Mouse (Mus musculus) bone marrow macrophage, adult 2 months (primary cell): ENCODE data around the gene Lemd2.

ENCODE experiments used
- CTCF ChIP-seq: IDR thresholded peaks from 2 replicates; pipeline ENCODE4 v1.5.1; 2012; ENCODE audit warnings: low read depth, mild to moderate bottlenecking, low read length, moderate library complexity
- POLR2A ChIP-seq: IDR thresholded peaks from 2 replicates; pipeline ENCODE4 v1.6.1; 2012; ENCODE audit warnings: mild to moderate bottlenecking, low read depth, low read length, borderline replicate concordance

DNA sequence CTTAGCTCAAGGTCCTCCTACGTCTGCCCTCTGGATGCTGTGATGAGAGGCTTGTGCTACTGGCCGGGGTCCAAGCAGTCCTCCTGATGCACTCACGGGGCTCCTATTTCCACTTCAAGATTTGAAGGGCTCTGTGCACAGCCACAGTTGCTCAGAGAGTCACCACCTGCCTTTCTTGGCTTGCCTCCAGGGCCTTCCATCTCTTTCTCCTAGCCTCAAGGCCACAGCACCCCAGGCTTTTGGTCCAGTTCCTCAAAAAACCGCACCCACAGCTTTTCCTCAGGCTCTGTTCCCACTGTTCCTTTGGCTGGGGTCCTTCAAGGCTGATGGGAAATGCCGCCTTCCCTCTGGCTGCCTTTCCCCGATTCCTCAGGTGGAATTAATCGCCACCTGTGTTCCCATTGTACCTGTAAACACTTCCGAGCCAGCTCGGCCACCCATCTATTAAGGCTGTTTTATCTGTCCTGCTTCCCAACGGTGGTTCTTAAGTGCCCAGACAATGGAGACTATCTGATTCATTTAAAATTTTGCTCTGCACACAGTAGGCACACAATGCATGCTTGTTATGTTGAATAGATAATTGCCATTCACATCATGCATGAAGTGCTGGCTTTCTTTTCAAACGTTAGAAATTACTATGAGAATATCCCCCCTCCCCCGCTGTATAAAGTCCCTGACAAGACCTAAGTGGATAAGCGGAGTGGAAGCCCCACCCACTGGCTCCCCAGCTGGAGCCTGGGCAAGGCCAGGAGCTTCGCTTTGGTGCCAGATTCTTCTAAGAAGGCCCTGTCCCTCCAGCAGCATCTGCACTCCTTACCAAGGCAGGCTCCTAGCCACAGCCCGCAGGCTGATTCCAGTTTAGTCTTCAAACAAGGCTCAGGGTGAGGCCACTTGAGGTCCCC lies 36.5 kb upstream of the Lemd2 start:
- TF ChIP-seq CTCF (no peak), POLR2A (no peak)
